Mouse (Mus musculus) gastrocnemius, adult 18-20 months (tissue): Measurements from ENCODE around the gene Gstcd. TPM values are rescaled to one million over a fixed set of nuclear protein-coding genes. Genes with fewer than 3 reads are reported as not detected.

Source experiments
- DNase-seq: peaks from one replicate; pipeline ENCODE4 v3.0.0; 2021; ENCODE audit warnings: low spot score
- total RNA-seq, 2 experiments: library from RNA; stranded (reverse); gene quantifications; 2 replicates each; pipeline ENCODE4 v1.2.3; 2021

Gstcd gene
- total RNA-seq, 2 experiments from 2014 or later = 1.6 TPM

DNA sequence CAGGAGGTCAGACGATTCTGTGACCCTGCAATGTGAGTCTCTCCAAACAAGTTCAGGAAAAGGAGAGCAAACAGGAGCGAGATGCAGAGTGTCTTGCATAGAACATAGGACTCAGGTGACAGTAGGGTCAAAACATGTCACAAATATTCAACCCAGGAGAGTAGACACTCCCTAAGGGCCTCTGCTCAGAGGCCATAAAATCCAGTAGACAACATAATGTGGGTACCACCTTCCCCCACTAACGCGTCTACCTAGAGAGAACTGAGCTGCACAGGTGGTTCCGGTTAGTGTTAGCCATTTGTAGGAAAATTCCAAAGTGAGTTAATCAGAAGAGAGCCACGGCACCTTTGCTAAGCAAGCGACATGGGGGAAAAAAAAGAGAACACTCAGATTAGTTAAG is 147.6 kb downstream of the Gstcd start:
- DNase-seq = no peak

DNA sequence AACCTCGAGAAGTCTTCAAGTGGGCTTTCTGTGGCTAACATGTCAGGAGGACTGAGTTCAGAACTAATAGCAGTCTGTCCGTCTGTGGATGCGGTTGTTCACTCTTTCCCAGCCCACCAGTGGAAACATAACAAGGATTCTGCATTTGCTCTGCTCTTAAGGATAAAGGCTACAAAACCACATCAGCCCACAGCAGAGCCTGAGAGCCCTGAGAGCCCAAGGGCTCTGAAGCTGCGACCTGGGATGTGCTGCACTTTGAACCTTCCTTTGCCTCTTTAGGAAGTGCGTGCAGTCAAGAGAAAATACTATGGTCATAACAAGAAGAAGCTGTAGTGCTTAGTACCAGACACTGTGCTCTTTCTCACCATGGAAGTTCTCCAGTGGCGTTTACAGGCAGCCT is 149.1 kb downstream of the Gstcd start:
- no peak for DNase-seq

DNA sequence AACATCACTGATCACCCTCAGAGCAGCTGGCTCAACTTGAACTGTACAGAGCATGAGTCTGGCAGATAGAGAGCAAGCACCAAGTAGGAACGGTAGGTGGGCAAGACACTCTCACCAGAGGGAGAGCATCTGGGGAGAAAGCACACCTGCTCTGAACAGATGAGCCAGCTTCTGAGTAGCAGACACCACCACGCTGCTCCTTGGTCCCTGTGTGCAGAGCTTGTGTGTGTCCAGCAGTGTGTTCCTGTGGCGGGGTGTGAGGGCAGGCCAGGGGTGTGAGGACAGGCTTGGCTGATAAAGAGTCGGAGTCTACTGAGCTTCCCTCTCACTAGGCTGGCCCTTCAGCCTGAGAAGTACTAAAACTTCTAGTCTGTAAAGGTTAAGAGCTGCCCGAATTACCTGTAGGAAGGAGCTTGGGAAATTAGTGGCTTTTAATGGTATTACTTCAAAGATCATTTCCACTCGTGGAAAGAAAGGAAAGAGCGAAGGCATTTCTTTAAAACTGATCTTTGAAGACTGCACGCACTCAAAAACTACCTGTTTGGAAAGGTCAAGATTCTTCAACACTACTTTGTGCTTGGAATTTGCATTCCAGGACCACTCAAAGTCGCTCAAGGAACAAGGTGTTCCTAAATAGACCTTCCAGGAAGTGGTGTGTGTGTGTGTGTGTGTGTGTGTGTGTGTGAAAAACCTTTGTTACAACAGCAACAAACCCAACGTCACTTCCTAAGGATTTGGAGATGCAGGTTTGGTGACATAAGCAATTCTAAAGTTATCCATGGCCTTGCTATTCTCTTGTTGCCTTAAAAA is 151.4 kb downstream of the Gstcd start:
- no peak for DNase-seq

DNA sequence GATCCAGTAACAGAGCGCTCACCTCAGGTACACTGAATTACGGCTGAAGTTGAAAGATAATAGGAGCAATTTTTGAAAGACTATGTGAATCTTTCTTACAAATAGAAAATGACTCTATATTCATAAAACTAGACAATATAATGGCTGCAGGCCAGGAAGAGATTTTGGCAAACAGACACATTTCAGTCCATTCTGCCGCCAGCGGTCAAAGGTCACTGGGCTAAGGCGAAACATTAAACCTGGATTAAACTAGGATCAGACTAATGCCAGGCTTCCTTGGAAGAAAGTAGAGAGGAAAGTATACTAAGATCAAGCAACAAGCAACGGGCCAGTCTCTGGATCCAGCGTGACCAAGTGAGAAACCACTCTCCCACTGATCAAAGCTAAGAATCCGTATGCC is 152.8 kb downstream of the Gstcd start:
- DNase-seq = peak; percentile 14

DNA sequence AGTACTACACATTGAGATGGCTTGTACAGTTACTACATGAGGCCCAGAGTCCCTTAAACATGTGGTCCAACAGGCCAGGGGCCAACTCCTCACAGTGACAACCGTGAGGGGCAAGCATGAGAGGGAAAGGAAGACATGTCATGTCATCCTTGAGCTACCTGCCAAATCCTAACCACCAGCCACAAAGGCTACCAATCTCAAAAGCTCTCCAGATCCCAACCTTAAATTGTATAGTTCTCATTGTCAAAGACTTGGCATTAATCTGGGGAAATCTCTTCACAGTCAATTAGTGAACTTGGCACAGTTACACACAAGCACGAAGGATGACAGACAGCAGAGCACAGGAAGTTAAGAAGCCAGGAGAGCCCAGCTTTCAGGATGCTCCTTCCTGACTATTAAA is 157.2 kb downstream of the Gstcd start:
- no peak for DNase-seq

Other genes starting within 250 kb of the Gstcd start
- 1 to 10 TPM; 1.6 to 5.6 TPM for gene Npnt, start 141.7 kb downstream of the Gstcd start, total RNA-seq
- gene Ints12, start 193 bp downstream of the Gstcd start, total RNA-seq = 1 to 10 TPM; 8.3 to 9.1 TPM
- not detected for gene Arhgef38, start 142.9 kb upstream of the Gstcd start, total RNA-seq
- 10 to 100 TPM; 51.3 to 55.5 TPM for gene Ppa2, start 218.1 kb upstream of the Gstcd start, total RNA-seq